Mouse (Mus musculus): Measurements from ENCODE around the gene Kif28.
"Not testable (repeated sequence)": the region's sequence is repeated elsewhere in the genome, so short reads cannot be mapped to it uniquely, and the experiment has no call there.

Kif28 gene

DNA sequence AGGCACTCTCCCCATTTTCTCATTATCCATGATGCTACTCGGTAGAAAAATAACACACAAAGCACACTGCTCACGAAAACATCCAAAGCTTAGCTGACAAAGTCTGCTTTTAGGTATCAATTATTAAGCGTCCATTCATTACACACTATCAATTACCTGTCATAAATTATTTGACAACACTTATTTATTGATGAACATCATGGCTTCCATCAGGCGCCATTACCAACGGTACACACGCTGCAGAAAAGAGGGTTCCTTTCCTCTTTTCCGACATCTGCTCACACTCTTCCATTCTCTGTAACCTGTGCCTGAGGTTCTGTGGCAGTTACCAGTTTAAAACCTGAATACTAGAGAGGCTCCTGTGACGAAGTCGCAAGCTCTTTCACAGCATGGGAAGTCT, at the start of gene Kif28:
Gene Kif28, minus strand, starts transcription at position 101 of the 400 bp plus-strand sequence.
- no peak for DNase-seq

DNA sequence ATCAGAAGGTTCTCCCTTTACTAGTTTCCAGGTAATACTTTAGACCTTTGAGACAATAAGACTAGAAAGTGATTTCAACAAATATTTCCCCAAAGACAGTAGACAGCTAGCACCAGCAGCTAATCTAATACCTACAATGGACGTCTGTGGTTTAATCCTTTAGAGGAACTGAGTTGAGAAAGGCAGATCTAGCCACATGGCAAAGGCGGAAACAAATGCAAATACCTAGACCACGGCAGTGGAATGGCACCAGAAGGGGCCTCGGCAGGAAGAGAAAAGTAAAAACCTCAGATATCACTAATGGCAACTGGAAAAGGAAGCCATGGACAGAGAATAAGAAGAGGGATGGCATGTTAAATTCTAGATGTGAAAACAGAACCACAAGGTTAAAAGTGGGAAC, 42.2 kb upstream of the Kif28 start:
- DNase-seq: no peak

DNA sequence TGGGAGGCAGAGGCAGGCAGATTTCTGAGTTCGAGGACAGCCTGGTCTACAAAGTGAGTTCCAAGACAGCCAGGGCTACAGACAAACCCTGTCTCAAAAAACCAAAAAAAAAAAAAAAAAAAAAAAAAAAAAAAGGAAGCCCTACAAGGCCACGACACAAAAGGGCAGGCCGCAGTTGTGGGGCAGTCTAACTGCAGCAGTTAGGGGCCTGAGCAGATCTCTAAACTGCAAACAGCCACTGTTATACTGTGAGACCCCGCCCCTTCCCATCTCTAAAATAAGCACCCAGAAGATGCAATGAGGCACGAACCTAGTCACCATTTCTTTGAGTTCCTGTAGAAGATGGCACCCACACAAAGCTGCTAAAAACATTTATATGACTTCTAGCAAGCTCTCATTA, 40.4 kb upstream of the Kif28 start:
- no peak for DNase-seq

DNA sequence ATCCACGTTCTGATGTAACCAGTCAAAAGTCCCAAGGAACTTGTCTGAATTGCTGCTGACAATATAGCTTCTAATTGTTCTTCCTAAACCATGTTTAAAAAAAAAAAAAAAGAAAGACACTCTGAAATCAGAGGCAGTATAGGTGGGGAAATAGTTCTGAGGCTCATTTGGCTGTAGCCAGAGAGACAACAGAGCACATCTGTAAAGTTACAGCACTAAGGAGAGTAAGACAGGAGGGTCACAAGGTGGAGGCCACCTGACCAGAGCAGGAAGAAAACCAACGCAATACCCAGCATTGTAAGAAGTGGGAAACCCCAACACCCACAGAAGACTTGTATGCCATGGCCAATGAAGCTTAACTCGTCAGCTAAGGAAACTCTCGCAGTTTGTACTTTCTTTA, 39.0 kb upstream of the Kif28 start:
- DNase-seq: no peak

DNA sequence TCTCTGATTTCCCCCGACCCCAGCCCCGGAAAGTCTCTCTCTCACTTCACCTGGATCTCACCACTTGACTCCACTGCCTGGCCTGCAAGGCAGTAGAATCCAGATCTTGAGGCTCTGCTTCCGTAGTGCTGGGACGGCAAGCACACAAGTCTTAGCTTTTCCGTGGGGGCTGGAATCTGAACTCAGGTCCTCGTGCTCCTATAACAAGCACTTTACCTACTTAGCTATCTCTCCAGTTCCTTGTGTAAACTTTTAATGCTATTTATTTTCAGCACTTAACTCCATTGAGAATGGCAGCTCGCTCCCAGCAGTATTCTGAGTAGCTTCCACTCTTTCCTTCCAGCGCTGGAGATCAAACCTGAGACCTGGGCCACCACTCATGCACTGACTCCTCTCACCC, 31.8 kb upstream of the Kif28 start:
- no peak for DNase-seq

DNA sequence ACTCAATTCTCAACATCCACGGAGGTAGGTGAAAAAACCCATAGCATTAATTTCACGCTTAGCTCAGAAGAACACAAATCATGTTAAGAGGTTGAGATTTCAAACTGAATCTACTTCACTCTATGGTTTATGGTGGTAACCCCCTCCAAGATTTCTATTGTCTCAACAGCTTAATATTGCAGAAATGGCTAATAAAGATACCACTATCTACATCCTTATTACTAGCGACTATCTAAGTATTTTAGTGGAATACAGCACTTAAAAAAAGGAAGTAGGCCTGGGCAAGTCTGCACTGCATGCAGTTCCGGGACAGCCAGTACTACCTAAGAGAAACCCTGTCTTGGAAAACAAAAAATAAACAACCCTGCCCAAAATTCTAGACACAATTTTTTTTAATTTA, 15.5 kb upstream of the Kif28 start:
- no peak for DNase-seq

DNA sequence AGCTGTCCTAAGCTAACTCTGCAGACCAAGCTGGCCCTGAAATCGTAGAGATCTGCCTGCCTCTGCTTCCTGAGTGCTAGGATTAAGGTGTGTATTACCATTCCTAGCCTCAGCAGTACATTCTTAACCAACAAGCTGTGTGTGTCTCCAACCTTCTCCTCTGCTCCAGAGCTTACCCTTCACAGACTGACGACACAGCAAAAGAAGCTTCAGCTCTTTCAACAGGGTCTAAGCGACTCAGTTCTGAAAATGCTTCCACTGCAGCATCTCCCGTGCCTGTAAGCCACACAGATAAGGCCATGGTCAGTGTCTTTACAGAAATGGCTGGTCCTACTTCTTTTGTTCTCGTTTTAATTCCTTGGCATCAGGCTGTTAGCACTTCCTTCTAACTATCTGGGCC, 15.0 kb upstream of the Kif28 start:
- DNase-seq: no peak

DNA sequence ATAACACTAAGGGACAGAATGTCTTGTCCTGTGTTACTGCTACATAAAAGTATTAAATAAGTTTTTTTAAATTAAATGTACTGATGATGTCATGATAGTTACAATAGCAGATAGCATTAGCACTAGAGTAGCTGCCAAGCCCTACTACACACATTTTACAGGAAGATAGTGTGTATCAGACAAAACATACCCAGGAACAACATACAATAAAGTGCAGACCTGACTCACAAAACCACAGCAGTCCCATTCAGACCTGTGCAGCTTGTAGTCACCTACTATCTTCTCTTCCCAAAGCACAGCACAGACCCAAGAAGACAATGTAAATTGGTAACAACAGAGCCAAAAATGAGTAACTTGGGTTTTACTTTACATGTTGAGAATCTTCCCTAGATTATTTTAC, 11.4 kb upstream of the Kif28 start:
- no peak for DNase-seq

DNA sequence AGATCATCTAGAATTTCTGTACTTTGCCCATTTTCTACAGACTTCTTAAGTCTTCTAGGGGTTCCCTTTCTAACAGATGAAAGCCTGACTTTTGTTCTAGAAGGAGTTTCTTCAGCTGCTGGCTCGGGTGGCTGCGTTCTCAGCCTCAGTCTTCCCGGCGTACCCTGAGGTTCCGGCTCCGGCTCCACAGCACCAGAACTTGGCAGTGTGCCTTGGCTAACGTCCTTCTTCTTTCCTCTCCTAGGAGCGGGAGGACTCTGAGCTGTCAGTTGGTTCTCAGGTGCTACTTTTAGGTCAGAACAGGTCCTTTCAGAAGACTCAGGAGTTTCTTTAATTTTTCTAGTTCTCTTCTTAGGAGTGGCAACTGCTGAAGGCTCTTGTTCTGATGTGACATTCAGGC, 7.9 kb upstream of the Kif28 start:
- DNase-seq: peak; percentile 55

DNA sequence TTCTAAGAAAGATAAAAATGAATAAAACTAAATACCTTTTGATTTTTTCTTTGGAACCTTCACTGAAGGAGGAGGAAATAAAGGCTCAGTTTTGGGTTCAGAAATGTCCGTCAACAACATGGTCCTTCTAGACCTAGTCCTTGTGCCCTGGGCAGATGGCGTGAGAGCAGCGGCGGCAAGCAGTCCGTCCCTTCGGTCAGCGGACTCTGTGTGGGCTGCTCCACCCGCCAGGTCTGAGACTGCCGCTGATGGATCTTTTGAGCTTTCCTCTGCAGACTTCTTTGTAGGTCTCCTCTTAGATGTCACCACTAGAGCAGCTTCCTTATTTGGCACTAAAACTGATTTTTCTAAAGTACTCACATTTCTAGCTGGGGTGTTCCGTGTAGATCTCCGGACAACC, 7.2 kb upstream of the Kif28 start:
- DNase-seq: no peak

DNA sequence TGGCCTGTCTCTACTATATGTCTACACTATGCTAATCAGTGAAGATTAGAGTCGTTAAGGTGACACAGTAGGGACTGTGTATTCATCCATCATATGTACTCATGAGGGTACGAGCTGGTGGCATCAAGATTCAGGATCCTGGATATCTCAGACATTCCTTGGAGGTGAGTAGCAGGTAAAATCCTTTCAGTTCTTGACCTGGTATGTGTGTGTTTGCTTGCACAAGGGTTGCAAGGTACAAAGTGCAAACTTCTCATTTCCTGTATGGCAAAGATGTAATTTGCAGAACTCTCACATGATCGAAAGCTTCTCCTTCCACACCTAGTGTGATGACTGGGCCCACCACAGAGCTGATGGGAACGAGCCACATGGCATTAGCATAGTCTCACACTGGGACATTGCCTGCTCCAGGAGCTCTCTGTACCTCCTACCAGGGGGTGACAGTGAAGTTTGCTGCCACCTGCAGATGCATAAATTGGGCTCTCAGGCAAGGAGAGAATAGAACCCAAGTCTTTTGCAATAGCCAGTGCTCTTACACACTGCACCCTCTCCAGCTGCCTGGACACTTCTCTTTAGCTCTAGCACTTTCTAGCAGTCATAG, 1.4 kb downstream of the Kif28 start:
- DNase-seq: no peak

DNA sequence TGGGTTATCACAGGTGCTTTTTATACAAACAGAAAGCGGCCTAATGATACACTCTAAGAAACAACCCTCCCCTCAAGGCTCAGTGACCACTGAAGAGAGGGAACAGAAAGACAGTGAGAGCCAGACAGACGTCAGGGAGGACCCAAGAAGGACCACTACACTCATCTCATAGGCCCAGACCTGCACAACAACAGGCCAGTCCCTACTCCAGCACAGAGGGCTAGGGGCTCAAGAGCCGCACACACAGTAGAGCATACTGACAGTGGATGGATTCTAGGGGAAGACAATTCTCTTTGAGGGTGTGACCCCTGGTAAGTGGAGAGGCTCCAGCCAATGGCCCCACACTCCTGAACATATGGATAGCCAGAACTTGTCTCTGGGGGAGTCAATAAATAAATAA, 8.6 kb downstream of the Kif28 start:
- DNase-seq: no peak

DNA sequence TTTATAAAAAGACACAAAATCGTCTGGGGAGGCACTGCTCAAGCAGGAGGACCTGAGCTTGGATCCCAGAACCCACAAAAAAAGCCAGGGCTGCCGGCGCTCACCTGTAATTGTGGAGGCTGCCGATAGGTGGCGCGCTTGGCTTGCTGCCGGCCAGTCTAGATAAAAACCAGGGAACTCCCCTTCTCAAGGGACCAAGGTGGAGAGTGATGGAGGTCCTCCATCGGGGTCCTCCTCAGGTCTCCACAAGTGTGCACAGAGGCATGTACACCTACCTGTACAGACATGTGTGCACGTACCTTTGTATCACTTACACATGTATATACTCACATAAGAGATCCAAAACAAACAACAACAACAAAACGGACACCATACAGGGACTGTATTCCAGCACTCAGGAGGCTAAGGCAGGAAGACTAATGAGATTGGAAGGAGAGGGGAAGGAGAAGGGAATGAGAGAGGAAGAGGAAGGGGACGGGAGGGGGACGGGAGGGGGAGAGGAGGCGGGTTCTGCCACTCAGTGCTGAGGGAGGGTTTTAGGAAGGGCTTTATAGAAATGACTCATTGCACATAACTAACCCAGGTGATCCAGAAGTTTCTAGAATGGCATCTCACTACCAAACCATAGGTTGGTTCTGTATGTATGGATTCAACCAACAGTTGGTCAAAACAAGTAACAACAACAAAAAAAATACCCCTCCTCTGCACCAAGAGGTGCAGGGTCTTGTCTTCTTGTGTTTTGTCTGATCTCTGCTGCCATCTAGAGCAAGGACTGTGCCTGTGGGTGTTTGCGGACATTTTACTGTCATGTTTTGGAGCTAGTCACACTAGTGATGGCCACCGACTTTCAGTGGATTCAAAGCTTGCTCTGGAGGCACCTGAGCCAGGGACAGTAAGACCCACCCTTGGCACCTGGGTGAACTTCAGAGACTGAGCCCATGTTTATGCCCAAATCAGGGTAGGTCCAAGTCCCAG, 10.3 kb downstream of the Kif28 start:
- peak; percentile 65 for DNase-seq

DNA sequence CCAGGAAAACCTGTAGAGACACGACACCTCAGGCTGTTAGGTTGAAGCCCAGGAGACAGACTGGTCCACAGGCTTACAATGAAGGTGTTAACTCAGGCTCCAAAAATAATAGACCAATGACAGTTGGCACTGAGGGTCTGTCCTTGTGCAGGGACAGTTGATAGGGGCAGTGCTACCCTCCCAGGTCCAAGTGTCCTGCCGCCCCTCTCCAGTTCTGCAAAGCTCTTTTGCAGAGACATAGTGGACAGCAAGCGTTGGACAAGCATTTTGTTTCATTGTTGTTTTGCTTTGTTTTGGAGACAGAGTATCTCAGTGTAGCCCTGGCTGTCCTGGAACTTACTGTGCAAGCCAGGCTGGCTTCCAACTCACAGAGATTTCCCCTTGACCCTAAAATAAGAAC, 13.7 kb downstream of the Kif28 start:
- no peak for DNase-seq

DNA sequence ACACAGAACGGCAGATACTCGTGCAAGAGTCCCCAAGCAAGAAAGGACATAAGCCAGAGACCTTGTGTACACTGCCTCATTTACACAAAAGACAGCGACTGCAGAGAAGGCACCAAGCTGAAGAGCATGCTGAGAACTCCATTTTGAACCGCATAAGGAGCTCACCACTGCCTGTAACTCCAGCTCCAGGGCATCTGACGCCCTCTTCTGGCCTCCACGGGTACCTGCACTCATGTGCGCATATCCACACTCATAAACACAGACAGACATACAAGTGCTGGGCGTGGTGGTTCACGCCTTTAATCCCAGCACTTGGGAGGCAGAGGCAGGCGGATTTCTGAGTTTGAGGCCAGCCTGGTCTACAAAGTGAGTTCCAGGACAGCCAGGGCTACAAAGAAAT, 16.4 kb downstream of the Kif28 start:
- DNase-seq: no peak

DNA sequence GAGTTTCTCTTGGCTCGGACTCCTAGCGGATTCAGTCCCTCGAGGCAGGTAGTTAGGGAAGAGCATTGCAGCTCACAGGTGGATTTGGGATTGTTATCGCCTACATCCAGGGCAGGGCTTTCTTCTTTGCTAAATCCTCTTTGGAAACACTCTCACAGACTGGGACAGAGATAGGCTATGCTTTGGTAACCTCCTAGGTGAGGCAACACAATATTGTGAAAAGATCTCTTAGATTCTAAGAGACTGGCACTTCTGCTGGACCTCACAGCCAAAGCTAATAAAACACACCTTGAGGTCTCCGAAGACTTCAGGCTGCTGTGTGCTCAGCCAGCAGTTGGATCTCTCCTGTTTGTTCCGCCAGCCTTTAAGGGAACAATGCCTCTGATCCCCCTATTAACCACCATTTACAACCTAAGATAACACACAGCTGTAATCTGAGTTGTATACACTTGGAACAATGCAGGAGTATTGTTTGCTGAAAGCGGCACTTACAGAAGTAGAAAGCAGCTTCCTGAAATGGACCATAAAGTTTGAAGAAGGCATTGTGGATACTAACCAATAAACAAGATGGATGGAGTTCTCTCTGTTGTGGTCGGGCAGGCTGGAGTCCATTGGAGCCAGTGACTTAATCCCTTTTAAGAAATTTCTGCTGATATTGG, 22.1 kb downstream of the Kif28 start:
- no peak for DNase-seq

DNA sequence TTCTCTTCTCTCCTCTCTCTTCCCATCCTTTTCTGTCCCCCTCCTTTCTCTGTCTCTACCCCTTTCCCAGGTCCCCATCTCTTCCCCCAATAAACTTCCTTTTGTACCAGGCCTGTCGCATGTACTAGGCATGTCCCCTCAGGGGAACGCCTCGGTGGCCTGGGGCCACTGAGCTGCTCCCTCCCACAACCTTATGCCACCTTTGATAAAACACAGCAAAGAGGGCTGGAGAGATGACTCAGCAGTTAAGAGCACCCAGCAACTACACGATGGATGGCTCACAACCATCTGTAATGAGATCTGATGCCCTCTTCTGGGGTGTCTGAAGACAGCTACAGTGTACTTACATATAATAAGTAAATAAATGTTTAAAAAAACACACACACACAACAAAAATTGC, 29.3 kb downstream of the Kif28 start:
- DNase-seq: no peak

DNA sequence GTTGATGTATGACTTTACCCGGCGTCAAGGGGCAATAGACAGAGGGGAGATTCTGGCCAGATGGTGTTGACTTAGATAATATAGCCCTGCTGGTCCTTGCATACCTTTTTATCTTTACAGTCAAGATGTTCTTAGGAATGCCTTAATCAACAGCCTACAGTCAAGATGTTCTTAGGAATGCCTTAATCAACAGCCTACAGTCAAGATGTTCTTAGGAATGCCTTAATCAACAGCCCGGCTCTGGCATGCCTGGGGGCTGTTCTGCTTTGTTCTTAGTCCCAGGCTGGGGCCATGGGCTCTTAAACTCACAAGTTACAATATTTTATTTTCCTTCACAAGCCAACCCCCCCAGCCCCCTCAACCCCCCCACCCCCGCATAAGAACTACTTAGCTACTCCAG, 29.8 kb downstream of the Kif28 start:
- not testable (repeated sequence) for DNase-seq

DNA sequence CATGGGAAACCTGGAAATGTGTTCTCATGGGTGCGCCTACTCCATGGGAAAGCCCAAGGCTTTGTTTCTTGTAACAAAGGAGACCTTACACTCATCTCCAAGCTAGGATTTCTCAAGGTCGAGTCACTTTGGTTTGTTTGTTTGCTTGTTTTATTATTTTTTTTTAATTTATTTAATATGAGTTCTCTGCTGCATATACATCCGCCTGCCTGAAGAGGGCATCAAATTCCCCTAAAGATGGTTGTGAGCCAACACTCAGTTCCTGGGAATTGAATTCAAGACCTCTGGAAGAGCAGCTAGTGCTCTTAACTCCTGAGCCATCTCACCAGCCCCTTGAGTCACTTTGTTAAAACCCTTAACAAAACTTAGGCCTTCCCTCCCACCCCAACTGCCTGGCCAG, 31.7 kb downstream of the Kif28 start:
- DNase-seq: no peak

DNA sequence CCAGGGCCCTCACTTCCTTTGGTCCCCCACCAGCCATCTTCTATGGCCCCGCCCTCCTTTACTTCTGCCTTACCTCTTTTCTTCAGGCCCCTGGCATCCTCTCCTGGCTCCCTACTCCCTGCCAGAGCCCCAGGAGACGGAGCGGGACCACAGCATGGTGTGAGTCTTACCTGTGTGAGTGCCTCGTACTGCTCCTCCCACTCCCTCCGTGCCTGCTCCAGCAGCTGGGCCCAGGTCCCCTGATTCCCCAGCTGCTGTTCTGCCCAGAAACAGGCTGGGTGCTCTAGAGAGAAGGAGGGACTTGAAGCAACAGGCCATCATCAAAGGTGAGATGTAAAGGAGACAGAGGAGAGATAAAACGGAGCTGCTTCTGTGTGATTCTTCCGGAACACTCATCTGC, 32.4 kb downstream of the Kif28 start:
- DNase-seq: no peak

DNA sequence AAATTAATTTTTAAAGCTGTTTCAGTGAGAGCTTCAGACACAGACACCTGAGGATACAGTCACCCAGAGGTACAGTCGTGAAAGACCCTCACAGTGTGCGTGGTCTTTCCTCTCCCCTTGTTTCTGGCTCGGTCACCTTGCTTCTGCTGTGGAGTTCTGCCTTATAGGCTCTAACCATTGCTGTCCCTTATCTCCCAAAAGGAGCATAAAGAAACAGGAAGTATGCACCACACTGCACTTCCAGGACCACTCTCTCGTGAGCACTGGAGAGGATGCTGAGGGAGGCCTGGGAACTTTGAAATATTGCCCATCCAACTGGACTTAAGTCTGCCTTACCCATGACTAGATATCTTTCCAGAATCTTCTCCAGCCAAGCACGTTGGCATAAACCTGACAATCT, 34.3 kb downstream of the Kif28 start:
- no peak for DNase-seq

DNA sequence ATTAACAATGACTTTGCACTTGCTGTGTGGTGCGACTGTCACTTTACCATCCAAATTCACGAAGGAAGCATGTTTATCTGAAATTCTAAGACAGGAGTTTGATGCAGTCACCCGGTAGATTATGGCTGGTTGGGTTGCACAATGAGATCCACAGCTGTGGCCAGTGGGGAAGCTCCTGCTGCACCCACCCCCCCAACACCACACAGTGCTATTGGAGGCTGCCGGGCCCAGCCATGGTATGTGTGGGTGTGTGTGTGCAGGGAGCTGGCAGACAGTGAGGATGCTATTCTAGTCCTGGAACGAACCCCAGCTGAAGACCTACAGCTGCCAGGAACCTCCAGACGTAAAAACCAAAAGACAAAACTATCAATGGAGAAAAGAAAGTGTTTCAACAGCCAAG, 35.7 kb downstream of the Kif28 start:
- DNase-seq: peak; percentile 27

DNA sequence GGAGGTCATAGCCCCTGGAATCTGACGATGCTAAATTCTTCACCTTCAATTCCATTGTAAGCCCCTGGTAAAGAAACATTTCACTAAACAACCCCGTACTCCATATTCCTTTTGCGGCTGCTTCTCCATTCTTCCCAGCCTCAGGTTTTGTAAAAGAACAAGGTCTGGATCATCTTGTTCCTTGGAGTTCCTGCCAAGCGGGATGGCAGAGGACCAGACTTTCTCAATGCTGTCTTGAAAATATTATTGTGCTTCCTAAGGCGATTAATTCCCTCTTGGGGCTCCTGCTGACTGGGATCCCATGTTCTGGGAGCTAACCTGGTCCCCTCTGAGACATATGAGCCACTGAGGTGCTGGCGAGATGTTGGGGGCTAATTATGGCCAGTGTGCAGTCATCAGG, 39.9 kb downstream of the Kif28 start:
- no peak for DNase-seq

DNA sequence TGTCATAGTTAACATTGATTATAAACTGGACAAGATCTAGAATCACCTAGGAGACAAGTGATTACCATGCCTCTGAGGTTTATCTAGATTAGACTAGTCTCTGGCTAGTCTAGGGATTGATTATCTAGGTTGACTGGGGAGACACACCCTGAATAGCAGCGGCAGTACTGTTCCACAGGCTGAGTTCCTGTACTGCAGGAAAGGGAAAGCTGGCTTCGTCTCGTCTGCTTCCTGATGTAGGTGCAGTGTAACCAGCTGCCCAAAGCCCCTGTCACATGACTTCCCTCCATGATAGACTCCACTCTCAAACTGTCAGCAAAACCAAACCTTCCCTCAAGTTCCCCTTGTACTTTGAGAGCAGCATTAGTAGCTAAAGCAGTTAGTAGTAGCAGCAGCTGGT, 40.9 kb downstream of the Kif28 start:
- no peak for DNase-seq
